9 mouse cellular contexts compared by ENCODE assay signal in the genomic region with DNA sequence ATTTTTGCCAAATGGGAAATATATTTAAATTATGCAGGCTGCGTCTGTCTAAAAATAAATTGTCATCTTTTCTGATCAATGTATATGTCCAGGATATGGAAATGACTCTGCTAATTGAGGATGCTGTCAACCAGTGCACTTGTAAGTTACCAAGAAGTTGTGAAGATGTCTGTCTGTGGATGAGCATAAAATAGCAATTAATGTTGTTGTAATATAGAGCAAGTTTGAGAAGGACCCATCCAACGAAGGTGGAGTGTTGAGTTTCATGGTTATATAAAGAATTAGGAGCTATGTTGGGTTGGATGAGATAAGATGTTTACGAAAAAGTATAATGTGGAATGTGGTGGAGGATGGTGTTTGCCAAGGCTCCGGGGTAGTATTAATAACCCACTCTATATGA.
"Had no signal": no experiment of that assay in that cellular context is flagged by ENCODE, and none has a peak within 500 bp of the region (broad histone marks: within the 10 kb centered on the region; RNA-seq: fewer than 3 reads in every experiment).

No protein-coding gene starts in this region.

- H3K36me3 ChIP-seq: limb, embryonic 13.5 days; midbrain, embryonic 12.5 days; stomach, embryonic 15.5 days had no signal

- H3K27me3 ChIP-seq: limb, embryonic 13.5 days; midbrain, embryonic 12.5 days; stomach, embryonic 15.5 days had no signal

- H3K9me3 ChIP-seq: limb, embryonic 13.5 days; midbrain, embryonic 12.5 days; stomach, embryonic 15.5 days had no signal

- H3K9ac ChIP-seq: limb, embryonic 13.5 days; liver, embryonic 14.5 days; midbrain, embryonic 12.5 days; stomach, embryonic 15.5 days had no signal

- H3K27ac ChIP-seq: kidney, postnatal 0 days; limb, embryonic 13.5 days; liver, embryonic 14.5 days; midbrain, embryonic 12.5 days; stomach, embryonic 15.5 days had no signal

- H3K4me2 ChIP-seq: limb, embryonic 13.5 days; midbrain, embryonic 12.5 days; stomach, embryonic 15.5 days had no signal

- H3K4me1 ChIP-seq: limb, embryonic 13.5 days; midbrain, embryonic 12.5 days; stomach, embryonic 15.5 days had no signal

- DNase-seq: kidney, adult 9 months; kidney, postnatal 36 days; lung, adult 18-20 months; thymus, postnatal 4 days had no signal

- H3K4me3 ChIP-seq: limb, embryonic 13.5 days; midbrain, embryonic 12.5 days; stomach, embryonic 15.5 days had no signal
